Mouse (Mus musculus) cerebellum, adult 2 months (tissue): ENCODE measurements at regions not wholly inside any gene's neighbourhood (a gene's known extent, or its start where the extent isn't known, plus 50 kb on each side); places are given as distances from the start of the nearest gene placed in this dataset.

Experiments used
- DNase-seq, 2 experiments: peaks; one replicate each; pipeline ENCODE4 v3.0.0; 2021
- H3K27ac ChIP-seq: fragments of 200-500 bp; 2 replicates; pipeline ENCODE4 v1.5.1; 2012; ENCODE audit warnings: low read length, control low read depth, inconsistent platforms; ENCODE audit not compliant: insufficient read depth
- H3K27me3 ChIP-seq: fragments of 200-500 bp; 2 replicates; pipeline ENCODE4 v1.6.1; 2012; ENCODE audit warnings: inconsistent platforms, mild to moderate bottlenecking, low read length, moderate library complexity; ENCODE audit not compliant: control insufficient read depth, insufficient read depth
- H3K4me1 ChIP-seq: fragments of 200-500 bp; 2 replicates; pipeline ENCODE4 v1.6.1; 2011; ENCODE audit warnings: low read length; ENCODE audit not compliant: control insufficient read depth, insufficient read depth
- H3K4me3 ChIP-seq: fragments of 200-500 bp; replicated peaks from 2 replicates; pipeline ENCODE3; 2011; ENCODE audit warnings: mild to moderate bottlenecking, low read depth, low read length, control low read depth; ENCODE audit not compliant: insufficient read depth
- CTCF ChIP-seq: fragments of 200-500 bp; IDR thresholded peaks from 2 replicates; pipeline ENCODE4 v1.5.1; 2011; ENCODE audit warnings: low read depth, mild to moderate bottlenecking, control low read depth, low read length, moderate library complexity, borderline replicate concordance; ENCODE audit not compliant: insufficient read depth
- POLR2A ChIP-seq: fragments of 200-500 bp; IDR thresholded peaks from 2 replicates; pipeline ENCODE4 v1.6.1; 2011; ENCODE audit warnings: low read length, control low read depth, borderline replicate concordance; ENCODE audit not compliant: insufficient read depth
- WGBS: fragments of 180-500 bp; shearing (Covaris S2); methylation state at CpG from one replicate; pipeline ENCODE4 v1.1.7; 2018; 5-methylcytosine and 5-hydroxymethylcytosine counted together

- Histone ChIP-seq H3K27me3 (no peaks in the 10 kb centered on the region), H3K4me1 (peaks cover under 1% of the 10 kb centered on the region; the same call in 1 of the 2 replicates), H3K27ac (no peak overlapping the region), H3K4me3 (no peak overlapping the region)
- WGBS = 94% methylated on average over 3 of the region's 3 CpGs
- TF ChIP-seq CTCF (no peak), POLR2A (no peak)
- no peak for DNase-seq
These were observed 201.8 kb downstream of the Cbln1 start for GRCm38 (mm10) chr8:87270525-87271187.

DNA sequence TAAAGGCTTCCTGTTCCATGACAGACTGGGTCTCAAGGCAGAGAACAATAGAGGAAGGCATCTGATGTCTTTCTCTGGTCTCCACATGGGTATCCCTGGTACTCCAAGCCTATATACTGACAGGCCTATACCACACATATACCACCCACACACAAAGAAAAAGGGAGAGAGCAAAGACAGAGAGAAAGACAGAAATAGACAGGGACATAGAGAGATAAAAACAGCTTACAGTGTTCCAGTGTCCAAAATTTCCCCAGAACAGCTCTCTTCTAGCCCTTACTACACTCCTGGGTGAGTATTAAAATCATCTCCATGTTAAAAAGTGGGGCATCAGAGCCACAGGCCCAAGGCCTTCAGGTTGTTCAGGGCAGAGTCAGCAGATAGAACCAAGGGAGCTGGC is 204.2 kb downstream of the Cbln1 start:
- no peak for TF ChIP-seq POLR2A
- TF ChIP-seq CTCF = no peak
- no peak for DNase-seq
- no peak overlapping the region for H3K4me3 ChIP-seq
- no peak overlapping the region for H3K27ac ChIP-seq
- H3K27me3 ChIP-seq = no peaks in the 10 kb centered on the region
- H3K4me1 ChIP-seq = no peaks in the 10 kb centered on the region; the same call in 1 of the 2 replicates

DNA sequence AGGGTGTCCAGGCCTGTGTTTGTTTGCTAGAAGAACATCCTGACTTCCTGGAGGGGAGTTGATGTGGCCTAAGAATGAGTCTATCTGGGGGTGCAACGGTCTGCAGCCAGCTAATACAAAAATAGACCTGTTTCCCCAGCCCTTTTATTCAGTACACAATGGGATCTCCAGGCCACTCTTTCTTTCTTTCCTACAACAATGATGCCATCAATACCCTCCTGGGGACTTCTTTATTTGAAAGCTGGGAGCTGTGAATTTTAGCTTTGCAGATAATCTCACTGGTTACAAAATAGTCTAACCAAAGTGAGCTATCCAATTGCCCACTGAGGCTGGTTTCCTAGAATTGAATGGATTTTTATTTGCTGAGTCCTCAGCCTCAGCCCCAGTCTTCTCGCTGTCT is 207.4 kb downstream of the Cbln1 start:
- WGBS = 69% methylated on average over 2 of the region's 2 CpGs
- H3K27ac ChIP-seq = no peak overlapping the region
- H3K27me3 ChIP-seq = no peaks in the 10 kb centered on the region
- H3K4me1 ChIP-seq = peaks cover 7% of the 10 kb centered on the region
- no peak for DNase-seq
- TF ChIP-seq POLR2A = no peak
- TF ChIP-seq CTCF = no peak
- no peak overlapping the region for H3K4me3 ChIP-seq

- WGBS = 30% methylated on average over 2 of the region's 2 CpGs
- DNase-seq = peak; percentile 46 to 50
- no peak overlapping the region for H3K4me3 ChIP-seq
- no peak for TF ChIP-seq POLR2A
- TF ChIP-seq CTCF = no peak
- H3K4me1 ChIP-seq = peaks cover 9% of the 10 kb centered on the region
- H3K27me3 ChIP-seq = no peaks in the 10 kb centered on the region
- H3K27ac ChIP-seq = no peak overlapping the region
These were observed 212.1 kb downstream of the Cbln1 start for GRCm38 (mm10) chr8:87260305-87260704.

GRCm38 (mm10) chr8:87242681-87243080 is 229.7 kb downstream of the Cbln1 start:
- Histone ChIP-seq H3K4me1 (peaks cover 15% of the 10 kb centered on the region), H3K4me3 (no peak overlapping the region), H3K27ac (no peak overlapping the region; the same call in 1 of the 2 replicates), H3K27me3 (no peaks in the 10 kb centered on the region)
- peak in 1 of 2 experiments; percentile 30 for DNase-seq
- no peak for TF ChIP-seq POLR2A
- TF ChIP-seq CTCF = no peak
- 55% methylated on average over 2 of the region's 2 CpGs for WGBS

GRCm38 (mm10) chr8:87237181-87237580 is 235.2 kb downstream of the Cbln1 start:
- 51% methylated on average over 7 of the region's 7 CpGs for WGBS
- peak in 1 of 2 experiments; percentile 29 for DNase-seq
- H3K4me3 ChIP-seq = no peak overlapping the region
- TF ChIP-seq CTCF (no peak), POLR2A (no peak)
- H3K27ac ChIP-seq = peak overlapping the region; percentile 91
- no peaks in the 10 kb centered on the region for H3K27me3 ChIP-seq
- H3K4me1 ChIP-seq = peaks cover 46% of the 10 kb centered on the region

DNA sequence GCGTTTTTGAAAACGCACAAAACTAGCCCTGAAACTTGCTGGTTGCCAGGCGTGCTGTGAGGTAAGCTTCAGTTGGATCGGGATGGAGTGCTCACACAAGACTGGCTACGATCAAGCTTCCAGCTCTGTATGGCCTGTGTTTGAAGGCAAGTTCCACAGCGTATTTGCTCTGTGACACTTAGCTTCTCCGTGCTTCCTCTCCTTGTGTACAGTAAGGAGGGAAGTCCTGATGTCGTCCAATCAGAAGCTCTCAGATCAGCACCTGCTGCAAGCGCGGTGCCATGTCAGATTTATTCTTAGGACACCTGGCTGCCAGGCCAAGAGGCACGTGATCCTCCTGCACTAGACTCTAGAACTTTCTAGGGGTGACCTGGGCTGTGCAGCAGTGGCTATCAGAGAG is 236.0 kb downstream of the Cbln1 start:
- no peak overlapping the region for H3K4me3 ChIP-seq
- no peaks in the 10 kb centered on the region for H3K27me3 ChIP-seq
- TF ChIP-seq CTCF (no peak), POLR2A (peak; percentile 22; the same call in 1 of the 2 replicates)
- peak in 1 of 2 experiments; percentile 51 for DNase-seq
- peak overlapping the region; percentile 98 for H3K27ac ChIP-seq
- peaks cover 48% of the 10 kb centered on the region for H3K4me1 ChIP-seq
- 14% methylated on average over 11 of the region's 11 CpGs for WGBS

DNA sequence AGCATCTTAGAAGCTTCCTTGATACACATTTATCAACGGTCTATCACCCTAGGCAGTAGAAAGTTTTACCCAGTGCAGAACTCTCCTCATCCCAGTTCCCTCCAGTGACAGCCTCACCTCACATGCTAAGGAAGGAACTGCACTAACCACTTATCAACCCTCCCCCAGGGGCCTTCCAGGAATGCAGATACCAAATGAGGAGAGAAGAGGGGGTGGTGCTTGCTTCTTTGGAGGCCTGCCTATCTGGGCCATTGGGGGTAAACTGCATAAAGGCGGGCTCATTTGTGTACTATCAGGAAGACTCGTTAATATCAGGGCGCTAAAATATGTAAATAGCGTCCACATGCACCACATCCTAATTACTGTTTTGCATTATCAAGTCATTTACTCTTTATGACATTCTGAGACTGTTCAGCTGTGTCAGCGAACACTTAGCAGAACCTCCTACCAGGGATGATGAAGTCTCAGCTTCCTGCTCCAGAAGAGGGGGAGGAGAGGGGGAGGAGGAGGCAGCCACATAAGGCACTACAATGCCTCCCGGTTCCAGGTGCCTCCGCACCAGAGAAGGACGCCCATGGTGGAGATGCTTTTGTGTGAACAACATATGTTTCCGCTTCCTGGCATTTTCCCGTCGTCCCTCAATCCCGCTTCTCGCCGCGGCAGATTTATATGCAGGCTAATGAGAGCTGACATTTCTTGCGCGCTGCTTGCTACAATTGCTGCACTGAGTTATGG is 236.9 kb downstream of the Cbln1 start:
- TF ChIP-seq POLR2A (peak; percentile 22; the same call in 1 of the 2 replicates), CTCF (no peak)
- H3K27ac ChIP-seq = peak overlapping the region; percentile 98

More for the DNA sequence above, 236.9 kb downstream of the Cbln1 start:
- H3K27me3 ChIP-seq = no peaks in the 10 kb centered on the region
- H3K4me3 ChIP-seq = no peak overlapping the region
- DNase-seq = peak; percentile 75 to 86
- WGBS = 11% methylated on average over 18 of the region's 18 CpGs
- H3K4me1 ChIP-seq = peaks cover 52% of the 10 kb centered on the region
